Comparison of ENCODE assay signal across 8 mouse cellular contexts in genomic region chr5:34985867-34986266, GRCm38 (mm10). TPM values are rescaled to one million over a fixed set of nuclear protein-coding genes. Genes with fewer than 3 reads are reported as not detected.
DNase-seq lines count a peak whose midpoint lies in the region; TF ChIP-seq lines count a peak whose summit lies in the region.

No protein-coding gene starts in this region.

- H3K4me3 ChIP-seq in heart, adult 2 months, result no peak overlapping the region
- no peak overlapping the region for H3K4me3 ChIP-seq in lung, adult 2 months (replicated peaks; ENCODE audit: extremely low read depth, low read depth, low read length)

- WGBS in heart, adult 2 months, result 44% methylated on average over 2 of the region's 2 CpGs
- 39% methylated on average over 2 of the region's 2 CpGs for WGBS in lung, adult 2 months

- H3K27me3 ChIP-seq in heart, adult 2 months (ENCODE audit: control insufficient read depth, insufficient read depth, low read length), result no peaks in the 10 kb centered on the region

- no peak; the same call in 1 of the 2 replicates for TF ChIP-seq CTCF in heart, adult 2 months (IDR thresholded peaks at IDR 0.05)
- peak; percentile 80 for TF ChIP-seq CTCF in lung, adult 2 months (IDR thresholded peaks at IDR 0.05; ENCODE audit: insufficient read depth, low read length)

- intact Hi-C loops in heart, adult 2 months (cut with DNase I), result loop anchor here (1.0 to 5.0 kb wide), 3 partner anchors 39 to 146 kb away; no protein-coding TSS in a partner anchor

- H3K36me3 ChIP-seq in heart, adult 2 months (ENCODE audit: control insufficient read depth, insufficient read depth, low read length), result no peaks in the 10 kb centered on the region

- no peak for TF ChIP-seq POLR2A in heart, adult 2 months (IDR thresholded peaks at IDR 0.05; ENCODE audit: insufficient read depth, low read depth, low read length)
- no peak for TF ChIP-seq POLR2A in lung, adult 2 months (IDR thresholded peaks at IDR 0.05; ENCODE audit: borderline replicate concordance, extremely low read depth, low read depth, low read length)

- H3K79me2 ChIP-seq in heart, adult 2 months (replicated peaks; ENCODE audit: control insufficient read depth, insufficient read depth, low read length), result no peaks in the 10 kb centered on the region

- peak; percentile 69; the same call in 1 of the 2 replicates for TF ChIP-seq EP300 in heart, adult 2 months (IDR thresholded peaks at IDR 0.05; ENCODE audit: insufficient read depth, low read depth, low read length)

- DNase-seq in CD4-positive helper T cell, adult 2 months (ENCODE audit: low read depth, low spot score), result peak; percentile 48
- DNase-seq in ZHBTc4 (ENCODE audit: low read depth, low spot score), result peak; percentile 76
- DNase-seq in cerebellum, postnatal 36 days, result peak; percentile 80
- peak; percentile 75 to 87 for DNase-seq in heart, adult 2 months
- DNase-seq in layer of hippocampus, adult 18-20 months (ENCODE audit: low spot score in 2 of 2), result peak; percentile 43 to 79
- DNase-seq in lung, adult 2 months, result peak; percentile 83
- DNase-seq in right cerebral cortex, adult 2 months (ENCODE audit: low spot score in 2 of 2), result peak; percentile 85 to 89
- peak; percentile 67 to 82 for DNase-seq in urinary bladder, adult 18-20 months (ENCODE audit: low spot score in 2 of 2)

- peaks cover 14% of the 10 kb centered on the region for H3K4me1 ChIP-seq in heart, adult 2 months (ENCODE audit: control insufficient read depth, insufficient read depth, low read length)
- H3K4me1 ChIP-seq in lung, adult 2 months (ENCODE audit: control insufficient read depth, insufficient read depth, low read length), result peaks cover 15% of the 10 kb centered on the region

- no peak overlapping the region for H3K9ac ChIP-seq in heart, adult 2 months (ENCODE audit: low read depth, low read length)

- H3K27ac ChIP-seq in heart, adult 2 months, result no peak overlapping the region

RNA-seq across cellular contexts. Expression of gene Rgs12, which starts 36.6 kb away (rescaled TPM):
- total RNA-seq in heart, adult 2 months (2021), result 10 to 100 TPM; 13.1 to 16.5 TPM
- polyA plus RNA-seq in heart, adult 2 months (2012; rRNA removed), result 26.2 and 27.7 TPM in 2 replicates
- 10 to 100 TPM; 43.3 to 44.2 TPM for total RNA-seq in layer of hippocampus, adult 18-20 months (2021)
- 125 and 161 TPM in 2 replicates for polyA plus RNA-seq in lung, adult 2 months (2012; rRNA removed)

RNA-seq across cellular contexts. Expression of gene Hgfac, which starts 55.4 kb away (rescaled TPM):
- under 1 TPM; 0.47 to 0.96 TPM for total RNA-seq in heart, adult 2 months (2021)
- polyA plus RNA-seq in heart, adult 2 months (2012; rRNA removed), result 0.94 and 1.3 TPM in 2 replicates
- total RNA-seq in layer of hippocampus, adult 18-20 months (2021), result 1 to 10 TPM; 1.0 to 2.2 TPM
- polyA plus RNA-seq in lung, adult 2 months (2012; rRNA removed), result 12.9 and 19.5 TPM in 2 replicates
